Mouse (Mus musculus) spleen, postnatal 14 days (tissue): ENCODE measurements around the gene Clasrp.
A peak's percentile ranks its signal among the peaks of the same experiment; 100 is the strongest.

Source experiments
- DNase-seq, 2 experiments: peaks; one replicate each; pipeline ENCODE4 v3.0.0; 2021 to 2022; ENCODE audit warnings: low spot score in 2 of 2

The Clasrp gene

DNA sequence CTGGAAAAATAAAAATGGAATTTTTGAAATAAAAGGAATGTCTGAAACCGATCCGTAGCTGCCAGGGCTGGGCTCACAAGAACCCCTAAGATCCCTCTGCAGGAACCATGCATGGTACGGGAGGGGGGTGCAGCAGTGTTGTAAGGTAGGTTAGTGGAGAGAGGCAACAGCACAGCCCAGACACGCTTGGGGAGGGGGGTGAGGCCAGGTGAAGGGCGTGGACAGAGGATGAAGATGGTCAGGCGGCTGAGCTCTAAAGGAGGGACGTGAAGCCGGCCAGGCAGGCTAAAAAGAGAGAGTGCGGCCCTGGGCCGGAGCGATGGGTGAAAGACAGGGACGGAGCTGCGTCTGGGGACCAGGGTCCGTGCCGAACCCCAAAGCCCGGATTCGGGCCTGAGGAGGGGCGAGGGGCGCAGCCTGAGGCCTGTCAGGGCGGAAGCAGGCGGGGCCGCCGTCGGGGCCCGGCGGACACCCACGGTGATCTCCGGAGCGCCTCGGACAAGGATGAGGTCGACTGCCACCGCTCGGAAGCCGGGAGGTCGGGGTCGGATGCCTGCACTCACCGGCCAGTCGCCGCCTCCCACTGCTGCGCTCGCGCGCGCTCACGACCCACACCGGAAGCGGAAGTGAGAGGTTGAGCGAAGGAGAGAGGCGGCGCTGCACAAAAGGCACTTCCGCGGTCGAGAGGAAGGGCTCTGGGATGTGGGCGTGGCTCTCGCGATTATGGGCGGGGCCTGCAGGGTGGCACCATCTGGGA is at the start of gene Clasrp:
Clasrp (minus strand) TSS at position 638 of the 757 bp plus-strand sequence.
- peak; percentile 95 to 96 for DNase-seq

DNA sequence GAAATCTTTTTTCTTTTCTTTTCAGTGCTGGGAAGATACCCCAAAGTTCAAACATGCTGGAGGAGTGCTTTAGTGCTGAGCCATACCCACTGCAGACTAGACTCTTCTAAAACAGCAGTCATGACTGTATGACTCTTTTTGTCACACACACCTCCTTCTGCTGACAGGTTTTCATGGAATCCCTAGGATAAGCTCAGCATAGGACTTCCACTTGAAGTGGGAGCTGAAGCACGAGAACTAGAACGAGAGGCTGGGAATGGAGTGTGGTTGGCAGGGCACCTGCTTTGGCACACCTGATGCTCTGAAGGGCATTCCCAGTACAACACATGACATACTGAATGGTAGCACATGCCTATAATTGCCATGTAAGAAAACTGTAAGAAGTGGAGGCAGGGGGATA is 48.3 kb upstream of the Clasrp start:
- DNase-seq = no peak

DNA sequence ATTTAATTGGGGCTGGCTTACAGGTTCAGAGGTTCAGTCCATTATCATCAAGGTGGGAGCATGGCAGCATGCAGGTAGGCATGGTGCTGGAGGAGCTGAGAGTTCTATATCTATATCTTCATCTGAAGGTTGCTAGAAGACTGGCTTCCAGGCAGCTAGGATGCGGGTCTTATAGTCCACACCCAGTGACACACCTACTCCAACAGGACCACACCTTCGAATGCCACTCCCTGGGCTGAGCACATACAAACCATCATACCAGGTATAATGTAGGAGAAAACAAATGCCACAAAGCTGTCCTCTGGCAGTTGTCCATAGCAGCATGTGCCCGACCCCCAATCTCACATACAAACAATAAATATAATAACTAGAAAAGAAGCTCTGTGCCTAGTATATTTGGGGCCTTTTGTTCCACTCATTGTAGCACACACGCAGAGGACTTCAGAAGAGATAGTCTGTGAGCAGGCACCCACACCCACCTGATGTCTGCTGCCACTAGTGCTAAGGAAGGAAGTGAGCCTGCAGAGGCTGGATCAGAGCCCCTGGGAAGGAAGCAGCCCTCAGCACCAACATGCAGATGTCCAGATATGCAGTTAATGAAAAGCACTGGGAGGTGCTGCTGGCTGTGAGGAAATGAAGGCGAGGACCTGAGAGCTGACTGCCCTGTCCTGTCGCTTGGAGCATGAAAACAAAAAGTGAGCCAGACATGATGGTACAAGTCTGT is 46.9 kb upstream of the Clasrp start:
- no peak for DNase-seq

DNA sequence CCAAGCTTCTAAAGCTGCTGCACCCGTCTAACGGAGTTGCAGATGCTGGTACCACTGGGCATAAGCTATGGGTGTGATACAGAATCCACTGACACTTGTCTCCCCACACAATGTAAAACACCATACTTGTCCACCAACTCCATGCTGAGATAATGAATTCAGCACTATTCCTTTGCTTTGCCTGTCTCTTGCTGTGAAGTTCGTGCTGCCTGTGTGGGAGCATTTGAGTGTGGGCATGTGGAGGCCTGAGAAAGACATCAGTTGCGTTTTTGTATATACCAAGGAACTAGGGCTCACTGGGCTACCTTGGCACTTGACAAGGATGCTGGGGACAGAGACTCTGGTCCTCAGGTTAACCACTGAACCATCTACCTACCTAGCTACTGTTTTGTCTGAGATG is 36.9 kb upstream of the Clasrp start:
- no peak for DNase-seq

DNA sequence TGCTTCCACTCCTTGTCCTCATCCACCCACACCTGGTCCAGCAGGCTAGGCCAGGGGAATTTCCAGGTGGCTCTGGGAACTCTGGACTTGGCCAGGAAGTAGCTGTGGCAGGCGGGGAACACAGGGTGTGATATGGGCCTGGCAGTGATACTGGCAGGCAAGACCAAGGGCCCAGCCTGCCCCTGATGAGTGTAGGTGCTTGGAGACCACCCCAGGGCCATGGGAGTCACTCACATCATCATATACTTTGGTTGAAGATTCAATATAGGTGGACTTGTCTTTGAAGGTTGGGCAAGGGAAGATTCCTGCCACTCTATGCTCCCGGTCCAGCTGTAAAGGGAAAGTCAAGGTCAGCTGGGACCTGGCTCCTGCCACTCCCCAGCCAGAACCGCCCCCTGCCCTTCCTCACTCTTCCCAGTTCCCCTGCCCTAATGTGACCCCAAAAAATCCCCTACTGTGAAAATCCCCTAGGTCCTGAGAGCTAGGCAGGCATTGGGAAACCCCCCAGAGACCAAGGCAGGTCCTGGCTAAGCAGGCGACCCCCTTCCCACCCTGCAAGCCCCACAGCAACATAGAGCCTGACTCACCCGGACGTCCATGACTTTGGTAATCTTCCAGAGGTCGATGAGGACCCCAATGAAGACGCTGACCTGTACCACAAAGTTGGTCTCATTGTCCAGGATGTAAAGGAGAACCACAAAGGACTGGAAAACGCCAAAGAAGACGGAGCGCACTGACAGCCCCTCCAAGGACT is 31.0 kb upstream of the Clasrp start:
- no peak for DNase-seq

DNA sequence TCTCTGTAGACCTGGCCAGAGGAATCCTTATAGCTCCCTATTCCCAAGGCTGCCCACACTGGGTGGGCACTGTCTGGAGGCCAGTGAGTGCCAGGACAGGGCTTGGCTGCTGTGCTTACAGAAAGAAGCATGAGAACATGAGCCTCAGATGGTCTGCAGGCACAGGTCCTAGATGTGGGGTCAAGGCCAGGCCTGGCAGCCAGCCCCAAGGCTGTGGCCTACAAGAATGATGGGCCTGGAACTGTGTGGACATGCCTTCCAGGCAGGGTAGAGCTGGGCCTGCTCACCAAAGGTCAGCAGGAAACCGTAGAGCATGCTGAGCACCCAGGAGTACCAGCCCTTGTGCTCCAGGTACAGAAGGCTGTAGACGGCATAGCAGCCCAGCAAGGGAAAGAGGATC is 30.3 kb upstream of the Clasrp start:
- no peak for DNase-seq

DNA sequence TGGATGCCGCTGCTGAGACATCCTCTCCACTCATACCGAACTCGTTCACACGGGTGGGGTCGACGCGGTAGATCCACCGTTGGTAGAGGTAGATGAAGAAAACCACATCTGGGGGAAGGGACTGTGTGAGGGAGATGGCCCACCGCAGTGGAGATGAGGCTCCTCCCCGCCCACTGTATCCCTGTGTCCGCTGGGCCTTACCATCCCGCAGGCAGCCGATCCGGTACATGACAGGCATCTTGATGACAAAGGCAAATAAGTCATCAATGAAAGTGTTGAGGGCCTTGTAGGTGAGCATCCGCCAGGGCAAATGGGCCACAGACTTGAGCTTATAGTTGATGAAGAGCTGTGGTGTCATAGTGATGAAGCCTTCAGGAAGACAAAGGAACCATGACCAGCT is 29.6 kb upstream of the Clasrp start:
- DNase-seq = no peak

DNA sequence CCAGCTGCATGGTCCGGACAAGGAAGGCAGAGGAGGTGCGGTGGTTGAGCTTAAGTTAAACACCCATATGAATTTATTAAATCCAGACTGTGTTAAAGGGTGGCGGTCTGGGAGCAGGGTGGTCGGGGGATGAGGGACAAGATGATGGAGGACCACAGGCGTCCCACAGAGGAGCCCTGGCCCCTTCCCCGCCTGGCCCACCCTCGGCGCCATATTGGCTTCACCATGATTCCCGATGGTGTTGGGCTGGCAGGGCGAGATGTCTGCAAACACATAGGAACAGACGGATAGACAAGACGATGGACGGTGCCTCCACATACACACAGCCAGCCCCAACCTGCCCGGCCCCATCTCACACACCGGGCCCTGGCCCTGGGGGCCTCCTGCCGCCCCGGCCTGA is 28.9 kb upstream of the Clasrp start:
- DNase-seq = no peak

DNA sequence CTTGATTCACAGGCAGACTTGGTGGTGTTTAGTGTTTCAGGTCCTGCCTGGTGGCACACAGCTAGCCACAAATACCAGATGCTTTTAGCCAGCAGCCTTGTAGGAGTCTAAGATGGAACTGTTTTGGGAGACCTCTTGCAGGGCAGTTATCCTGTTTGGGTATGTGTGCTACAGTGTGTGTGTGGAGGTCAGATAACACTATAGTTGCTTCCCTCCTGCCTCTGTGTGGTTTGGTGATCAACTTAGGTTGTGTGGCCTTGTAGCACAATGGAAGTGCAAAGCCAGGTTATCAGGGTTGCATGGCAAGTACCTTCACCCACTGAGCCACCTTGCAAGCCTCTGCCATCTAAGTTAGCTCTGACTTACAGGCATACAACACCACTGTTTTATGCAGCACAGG is 28.4 kb upstream of the Clasrp start:
- no peak for DNase-seq

DNA sequence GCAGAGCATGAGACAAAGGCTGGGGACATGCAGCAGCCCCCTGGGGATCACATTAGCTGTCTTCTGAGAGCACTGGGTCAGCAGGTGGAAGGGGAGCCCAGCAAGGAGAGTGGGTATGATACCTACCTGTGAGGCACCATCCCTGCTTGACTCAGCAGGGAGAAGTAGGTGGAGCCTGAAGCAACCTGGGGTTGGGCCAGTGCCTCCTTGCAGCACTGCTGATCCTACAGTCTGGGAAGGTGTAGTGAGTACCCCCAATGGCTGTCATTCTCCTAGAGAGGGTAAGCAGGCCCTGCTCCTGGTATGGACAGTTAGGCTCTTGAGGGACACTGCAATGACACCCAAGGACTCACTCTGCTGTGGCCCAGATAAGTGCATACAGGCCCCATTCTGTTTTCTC is 28.0 kb upstream of the Clasrp start:
- DNase-seq = no peak

DNA sequence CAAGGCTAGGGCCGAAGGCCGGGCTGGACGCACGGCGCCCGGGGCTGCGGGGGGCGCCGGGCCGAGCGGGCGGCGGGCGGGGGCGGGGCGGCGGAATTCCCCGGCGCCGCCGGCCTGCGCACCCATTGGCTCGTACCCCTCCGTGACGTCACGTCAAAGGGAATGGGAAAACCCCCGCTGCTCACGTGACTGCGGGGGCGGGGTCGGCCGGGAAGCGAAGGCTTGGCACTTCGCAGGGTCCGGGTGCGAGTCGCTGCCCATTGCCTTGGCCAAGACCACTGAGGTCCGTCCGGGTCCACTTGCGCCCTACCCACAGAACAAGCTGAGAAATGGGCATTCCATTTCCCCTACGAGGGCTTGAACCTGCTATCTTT is 25.1 kb upstream of the Clasrp start, which contains the start of gene Relb:
Relb (minus strand) TSS at position 78 of the 374 bp plus-strand sequence.
- DNase-seq = peak; percentile 75 to 88

DNA sequence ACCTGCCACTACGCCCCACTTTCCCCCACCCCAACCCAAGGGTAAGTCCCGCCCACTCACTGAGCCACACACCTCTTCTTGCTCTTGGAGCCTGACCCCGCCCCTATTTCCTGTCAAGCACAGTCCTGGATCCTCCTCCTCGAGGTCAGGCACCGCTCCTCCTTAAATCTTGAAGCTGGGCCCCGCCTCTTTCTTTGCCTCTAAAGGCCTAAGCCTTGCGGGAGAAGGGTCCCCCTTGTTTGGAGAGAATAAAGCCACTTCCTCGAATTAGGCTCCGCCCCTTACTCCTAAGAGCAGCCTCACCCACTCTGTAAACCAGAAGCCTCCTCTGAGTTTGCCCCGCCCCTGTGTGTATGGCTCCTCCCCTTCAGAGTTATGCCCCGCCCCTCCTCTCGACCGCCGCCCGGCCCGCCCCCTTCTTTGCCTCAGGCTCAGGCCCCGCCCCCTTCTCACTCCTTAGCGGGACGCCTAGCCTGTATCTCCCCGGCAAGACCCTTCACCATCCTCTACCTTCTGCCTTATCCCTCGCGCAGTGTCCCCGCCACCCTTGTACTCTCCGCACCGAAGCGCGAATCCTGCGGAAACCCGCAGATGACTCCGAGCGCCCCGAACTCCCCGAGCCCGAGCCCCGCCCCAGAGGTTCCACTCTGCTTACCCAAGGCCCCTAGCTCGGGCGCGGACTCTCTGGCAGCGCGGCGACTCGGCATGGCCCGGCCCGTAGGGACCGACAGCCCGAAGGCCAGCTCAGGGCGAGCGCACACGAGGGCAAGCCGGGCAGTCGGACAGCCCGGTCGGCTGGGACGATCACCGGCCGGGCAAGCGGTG is 24.5 kb upstream of the Clasrp start:
- DNase-seq = peak; percentile 89 to 92

DNA sequence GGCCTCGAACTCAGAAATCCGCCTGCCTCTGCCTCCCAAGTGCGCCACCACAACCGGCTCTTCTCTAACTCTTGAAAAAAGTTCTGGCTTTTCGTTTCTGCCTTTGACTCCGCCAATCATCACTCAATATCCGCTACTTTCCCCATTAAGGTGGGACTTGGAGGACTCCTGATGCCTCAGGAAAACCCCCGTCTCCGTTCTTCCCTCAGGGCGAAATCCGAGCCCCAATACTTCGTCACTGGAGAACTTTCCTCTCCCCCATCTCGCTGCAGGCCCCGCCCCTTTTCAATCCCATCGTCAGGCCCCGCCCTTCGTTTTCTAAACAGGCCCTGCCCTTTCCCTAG is 23.9 kb upstream of the Clasrp start:
- DNase-seq = no peak

DNA sequence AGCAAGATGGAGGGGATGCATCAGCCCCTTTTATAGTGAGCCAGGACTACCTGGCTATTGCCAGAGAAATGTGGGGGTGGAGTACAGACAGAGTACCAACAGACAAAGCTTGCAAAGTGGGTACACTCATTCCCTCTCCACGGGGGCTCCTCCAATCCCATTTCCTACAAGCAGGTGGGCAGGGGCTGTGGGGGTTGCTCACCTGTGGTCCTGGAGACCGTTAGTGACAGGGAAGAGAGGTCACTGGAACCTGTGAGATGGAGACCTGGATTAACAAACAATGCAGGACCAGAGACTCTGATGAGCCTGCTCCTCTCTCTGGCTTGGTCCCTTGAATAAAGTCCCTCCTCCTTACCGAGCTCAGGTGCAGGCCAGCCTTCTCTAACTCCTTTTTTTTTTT is 23.4 kb upstream of the Clasrp start:
- DNase-seq = no peak

DNA sequence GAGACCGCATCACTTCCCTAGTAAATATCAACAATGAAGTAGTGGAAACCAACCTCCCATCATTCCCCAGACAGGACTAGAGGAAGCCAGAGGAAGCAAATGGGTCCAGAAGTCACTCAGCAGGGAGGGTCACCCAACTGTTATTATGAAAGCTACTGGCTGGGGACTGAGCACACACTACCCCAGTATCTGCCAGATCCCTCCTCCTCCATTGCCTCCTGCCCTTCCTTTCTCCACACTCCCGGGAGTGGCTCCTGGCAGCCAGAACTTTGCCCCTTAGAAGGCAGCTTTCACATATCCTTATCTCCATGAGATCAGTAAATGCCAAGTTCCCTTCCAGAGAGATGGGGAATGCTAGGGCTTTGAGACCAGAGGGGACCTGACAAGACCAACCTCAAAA is 19.1 kb upstream of the Clasrp start:
- no peak for DNase-seq

DNA sequence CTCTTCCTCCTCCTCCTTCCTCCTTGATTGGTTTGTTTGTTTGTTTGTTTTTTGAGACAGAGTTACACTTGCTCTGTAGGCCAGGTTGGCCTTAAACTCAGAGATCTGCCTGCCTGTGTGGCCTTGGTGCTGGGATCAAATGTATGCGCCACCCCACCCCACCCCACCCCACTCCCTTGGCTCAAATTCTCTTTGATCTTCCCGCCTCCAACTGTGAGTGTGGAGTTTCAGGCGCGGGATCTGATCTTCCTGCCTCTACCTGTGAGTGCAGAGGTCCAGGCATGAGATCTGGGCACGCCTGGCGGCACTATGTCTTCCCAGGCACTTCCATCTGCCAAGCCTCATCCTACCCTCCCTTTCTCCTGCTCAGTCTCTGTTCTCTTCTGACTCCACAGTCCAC is 18.0 kb upstream of the Clasrp start:
- DNase-seq = no peak

DNA sequence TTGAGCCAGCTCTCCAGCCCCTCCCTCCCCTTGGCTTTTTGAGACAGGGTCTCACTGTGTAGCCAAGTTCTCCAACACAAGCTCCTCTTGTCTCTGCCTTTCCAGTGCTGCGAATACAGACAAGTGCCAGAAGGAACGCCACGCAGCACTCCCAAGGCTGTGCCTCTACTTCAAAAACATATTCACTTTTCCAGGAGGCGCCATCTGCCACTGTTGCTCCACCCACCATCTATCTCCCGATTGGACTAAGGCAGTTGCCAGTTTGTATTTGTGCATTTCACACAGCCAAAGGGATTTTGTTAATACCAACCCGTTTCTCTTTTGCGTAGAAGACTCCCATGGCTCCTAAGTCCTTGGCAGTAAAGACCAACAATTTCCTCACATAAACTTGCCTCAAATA is 16.5 kb upstream of the Clasrp start:
- no peak for DNase-seq

DNA sequence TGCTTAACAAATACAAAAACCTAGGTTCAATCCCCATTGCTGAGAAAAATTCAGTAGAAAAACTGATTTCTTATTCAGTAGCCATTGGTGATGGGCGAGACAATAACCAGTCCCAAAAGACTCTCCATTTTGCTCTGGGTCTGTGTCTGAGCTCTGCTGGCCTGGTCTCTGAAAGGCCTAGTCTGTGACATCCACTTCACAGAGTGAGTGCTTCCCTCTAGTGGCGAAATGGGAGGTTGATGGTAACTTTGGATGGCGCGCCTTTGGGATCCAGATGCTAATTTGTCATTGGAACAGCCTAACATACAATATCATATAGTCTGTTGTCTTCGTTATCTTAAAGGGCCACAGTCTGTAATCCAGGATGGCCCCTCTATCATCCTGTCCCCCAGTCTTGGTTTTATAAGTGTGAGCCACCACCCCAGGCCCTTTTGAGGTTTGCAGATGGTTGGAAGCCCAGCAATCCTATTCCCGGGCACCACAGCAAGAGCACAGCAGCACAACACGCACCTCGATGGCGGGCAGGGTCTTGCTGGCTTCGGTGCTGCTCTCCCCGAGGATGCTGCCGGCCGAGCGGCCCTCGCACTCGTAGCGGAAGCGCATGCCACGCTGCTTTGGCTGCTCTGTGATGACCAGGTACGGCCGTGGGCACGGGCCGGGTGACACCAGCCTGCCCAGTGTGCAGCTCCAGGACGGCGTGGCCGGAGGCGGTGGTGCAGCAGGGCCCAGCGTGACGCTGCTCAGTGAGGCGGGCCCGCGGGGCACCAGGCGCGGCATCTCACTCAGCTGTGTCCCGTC is 14.9 kb upstream of the Clasrp start:
- DNase-seq = peak in 1 of 2 experiments; percentile 69

DNA sequence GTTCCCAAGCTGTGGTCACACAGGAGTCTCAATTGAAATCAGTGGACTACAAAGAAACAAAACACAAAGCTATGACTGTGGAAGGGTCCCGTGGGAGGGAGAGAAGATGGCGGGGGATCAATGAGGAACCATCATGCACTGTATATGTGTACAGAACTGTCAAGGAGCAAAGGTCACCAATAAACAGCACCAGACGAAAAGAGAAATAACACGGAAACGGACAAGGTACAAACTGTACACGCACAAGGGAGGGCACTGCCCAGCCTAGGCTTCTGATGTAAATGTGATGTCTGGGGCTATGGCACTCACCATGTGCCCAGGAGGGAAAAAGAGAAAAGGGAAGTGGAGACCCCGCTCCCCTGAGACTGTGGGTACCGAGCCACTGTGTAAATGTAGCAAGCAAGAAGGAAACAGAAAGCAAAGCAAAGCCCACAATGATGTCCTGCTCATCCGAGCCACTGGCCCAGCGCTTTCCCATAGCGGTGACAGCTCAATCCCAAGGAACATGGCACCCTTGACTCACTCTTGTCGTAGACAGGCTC is 10.8 kb upstream of the Clasrp start:
- peak in 1 of 2 experiments; percentile 25 for DNase-seq

DNA sequence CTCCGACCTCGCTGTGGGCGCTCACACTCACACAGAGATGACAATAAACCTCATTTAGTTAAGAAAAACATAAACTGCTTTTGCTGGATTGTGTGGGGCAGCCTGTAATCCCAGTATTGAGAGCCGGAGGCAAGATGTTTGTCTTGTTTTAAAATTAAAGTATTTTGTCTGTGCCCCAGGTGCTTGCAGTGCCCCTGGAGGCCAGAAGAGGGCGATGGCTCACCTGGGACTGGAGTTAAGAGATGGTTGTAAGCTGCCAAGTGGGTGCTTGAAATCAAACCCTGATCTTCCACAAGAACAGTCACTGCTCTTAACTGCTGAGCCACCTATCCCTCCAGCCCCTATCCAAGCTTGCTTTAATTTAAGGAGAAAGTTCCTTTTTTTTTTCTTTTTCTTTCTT is 6.7 kb upstream of the Clasrp start:
- no peak for DNase-seq
